Mouse (Mus musculus) limb, embryonic 13.5 days (tissue): ENCODE results near the gene Tapbp. TPM values are rescaled to one million over a fixed set of nuclear protein-coding genes. Genes with fewer than 3 reads are reported as not detected.
A peak's percentile ranks its signal among the peaks of the same experiment; 100 is the strongest.

ENCODE experiments used
- ATAC-seq: fragments of 200-750 bp; cut with Nextera tagmentation; 2 replicates; pipeline ENCODE4 v1.8.0; 2017; ENCODE audit warnings: low read depth, moderate number of reproducible peaks, moderate TSS enrichment; ENCODE audit not compliant: low FRiP score
- H3K27ac ChIP-seq: fragments of 300-500 bp; sonication (generic); 2 replicates; pipeline ENCODE4 v1.5.1; 2015; ENCODE audit warnings: inconsistent platforms, mild to moderate bottlenecking, moderate library complexity
- H3K27me3 ChIP-seq: fragments of 300-500 bp; sonication (generic); 2 replicates; pipeline ENCODE4 v1.6.1; 2015; ENCODE audit warnings: mild to moderate bottlenecking, inconsistent platforms
- H3K36me3 ChIP-seq: fragments of 300-500 bp; sonication (generic); 2 replicates; pipeline ENCODE4 v1.6.1; 2015; ENCODE audit warnings: inconsistent platforms, mild to moderate bottlenecking, moderate library complexity
- H3K4me1 ChIP-seq: fragments of 300-500 bp; sonication (generic); 2 replicates; pipeline ENCODE4 v1.6.1; 2015; ENCODE audit warnings: inconsistent platforms
- H3K4me2 ChIP-seq: fragments of 300-500 bp; sonication (generic); replicated peaks from 2 replicates; pipeline ENCODE4 v1.6.1; 2015; ENCODE audit warnings: inconsistent platforms, mild to moderate bottlenecking, moderate library complexity
- H3K4me3 ChIP-seq: fragments of 300-500 bp; sonication (generic); 2 replicates; pipeline ENCODE4 v1.5.1; 2015; ENCODE audit warnings: moderate library complexity, mild to moderate bottlenecking, inconsistent platforms
- H3K9ac ChIP-seq: fragments of 300-500 bp; sonication (generic); 2 replicates; pipeline ENCODE4 v1.6.1; 2015; ENCODE audit warnings: mild to moderate bottlenecking, inconsistent platforms
- H3K9me3 ChIP-seq: fragments of 300-500 bp; sonication (generic); 2 replicates; pipeline ENCODE4 v1.6.1; 2016; ENCODE audit warnings: inconsistent platforms
- WGBS: fragments of 180-500 bp; shearing (Covaris S2); methylation state at CpG from one replicate; pipeline ENCODE4 v1.1.7; 2015; 5-methylcytosine and 5-hydroxymethylcytosine counted together
- polyA plus RNA-seq: library from polyadenylated mRNA; unstranded; fragments of >200 nt; fragmentation: Nextera tagmentation; extraction: Ambion mirVana; gene quantifications from 2 replicates; pipeline ENCODE4 v1.2.1, GENCODE M21; 2015

The Tapbp gene
- polyA plus RNA-seq, 1 experiment from 2014 or later: 27.4 TPM

GRCm38 (mm10) chr17:33909077-33909868 is 6.4 kb upstream of the Tapbp start, which contains the start of gene Daxx:
Gene Daxx (plus strand): TSS chr17:33909414.
- Histone ChIP-seq H3K4me3 (peak within 1 kb of the TSS; percentile 89), H3K4me1 (peaks cover 27% of the 10 kb centered on the region), H3K4me2 (peak within 1 kb of the TSS; percentile 99), H3K27me3 (no peaks in the 10 kb centered on the region), H3K9ac (peak within 1 kb of the TSS; percentile 90), H3K27ac (peak within 1 kb of the TSS; percentile 90), H3K9me3 (no peaks in the 10 kb centered on the region), H3K36me3 (peaks cover 36% of the 10 kb centered on the region)
- under 1% methylated on average over 68 of the region's 68 CpGs for WGBS
- ATAC-seq: peak; percentile 97

GRCm38 (mm10) chr17:33909869-33910250 is 5.8 kb upstream of the Tapbp start:
- Histone ChIP-seq H3K36me3 (peaks cover 42% of the 10 kb centered on the region), H3K4me1 (peaks cover 31% of the 10 kb centered on the region), H3K9ac (peak overlapping the region; percentile 90), H3K4me3 (peak overlapping the region; percentile 89), H3K27ac (peak overlapping the region; percentile 87), H3K27me3 (no peaks in the 10 kb centered on the region), H3K9me3 (no peaks in the 10 kb centered on the region), H3K4me2 (peak overlapping the region; percentile 99)
- under 1% methylated on average over 14 of the region's 14 CpGs for WGBS
- peak; percentile 2; the same call in 1 of the 2 replicates for ATAC-seq

GRCm38 (mm10) chr17:33910346-33911051 is 5.2 kb upstream of the Tapbp start:
- Histone ChIP-seq H3K4me3 (peak overlapping the region; percentile 89), H3K4me2 (peak overlapping the region; percentile 99), H3K27me3 (no peaks in the 10 kb centered on the region), H3K9me3 (no peaks in the 10 kb centered on the region), H3K4me1 (peaks cover 37% of the 10 kb centered on the region), H3K36me3 (peaks cover 46% of the 10 kb centered on the region), H3K27ac (peak overlapping the region; percentile 87; the same call in 1 of the 2 replicates), H3K9ac (peak overlapping the region; percentile 90)
- no peak for ATAC-seq
- 50% methylated on average over 11 of the region's 11 CpGs for WGBS

GRCm38 (mm10) chr17:33911052-33911812 is 4.5 kb upstream of the Tapbp start:
- Histone ChIP-seq H3K9me3 (no peaks in the 10 kb centered on the region), H3K27me3 (no peaks in the 10 kb centered on the region), H3K27ac (no peak overlapping the region), H3K4me1 (peaks cover 38% of the 10 kb centered on the region), H3K36me3 (peaks cover 46% of the 10 kb centered on the region), H3K4me2 (0 out of 2 replicates have a peak overlapping the region, but pooled peaks have one; percentile 9), H3K4me3 (0 out of 2 replicates have a peak overlapping the region, but pooled peaks have one; percentile 89), H3K9ac (0 out of 2 replicates have a peak overlapping the region, but pooled peaks have one; percentile 39)
- no peak for ATAC-seq
- WGBS: 92% methylated on average over 31 of the region's 31 CpGs

GRCm38 (mm10) chr17:33911813-33912414 is 3.8 kb upstream of the Tapbp start:
- Histone ChIP-seq H3K4me3 (no peak overlapping the region), H3K27me3 (no peaks in the 10 kb centered on the region), H3K9me3 (no peaks in the 10 kb centered on the region), H3K4me2 (no peak overlapping the region), H3K27ac (no peak overlapping the region), H3K4me1 (peaks cover 41% of the 10 kb centered on the region), H3K9ac (0 out of 2 replicates have a peak overlapping the region, but pooled peaks have one; percentile 39), H3K36me3 (peaks cover 46% of the 10 kb centered on the region)
- WGBS: 89% methylated on average over 28 of the region's 28 CpGs
- ATAC-seq: no peak

- H3K4me1 ChIP-seq: peaks cover 43% of the 10 kb centered on the region
- H3K9me3 ChIP-seq: no peaks in the 10 kb centered on the region
- H3K9ac ChIP-seq: no peak overlapping the region
- H3K36me3 ChIP-seq: peaks cover 52% of the 10 kb centered on the region
- no peak overlapping the region for H3K4me2 ChIP-seq
- H3K27ac ChIP-seq: no peak overlapping the region
- no peaks in the 10 kb centered on the region for H3K27me3 ChIP-seq
- H3K4me3 ChIP-seq: no peak overlapping the region
- 92% methylated on average over 10 of the region's 10 CpGs for WGBS
- ATAC-seq: no peak
These were observed 2.4 kb upstream of the Tapbp start for GRCm38 (mm10) chr17:33913264-33913663.

- Histone ChIP-seq H3K4me1 (peaks cover 48% of the 10 kb centered on the region), H3K4me2 (no peak overlapping the region), H3K9me3 (no peaks in the 10 kb centered on the region), H3K9ac (no peak overlapping the region; the same call in 1 of the 2 replicates), H3K27ac (no peak overlapping the region), H3K4me3 (no peak overlapping the region), H3K27me3 (no peaks in the 10 kb centered on the region), H3K36me3 (peaks cover 52% of the 10 kb centered on the region)
- ATAC-seq: no peak
- WGBS: 95% methylated on average over 8 of the region's 8 CpGs
These were observed 1.8 kb upstream of the Tapbp start for GRCm38 (mm10) chr17:33913905-33914304.

GRCm38 (mm10) chr17:33914969-33915391 is 719 bp upstream of the Tapbp start:
- Histone ChIP-seq H3K4me3 (peak overlapping the region; percentile 52), H3K36me3 (peaks cover 52% of the 10 kb centered on the region), H3K4me1 (peaks cover 52% of the 10 kb centered on the region), H3K4me2 (peak overlapping the region; percentile 68), H3K9ac (peak overlapping the region; percentile 51), H3K27ac (peak overlapping the region; percentile 28; the same call in 1 of the 2 replicates), H3K27me3 (no peaks in the 10 kb centered on the region), H3K9me3 (no peaks in the 10 kb centered on the region)
- 68% methylated on average over 13 of the region's 13 CpGs for WGBS
- no peak for ATAC-seq

GRCm38 (mm10) chr17:33916294-33916693 is 595 bp downstream of the Tapbp start:
- Histone ChIP-seq H3K4me2 (peak overlapping the region; percentile 68), H3K9me3 (no peaks in the 10 kb centered on the region), H3K27ac (peak overlapping the region; percentile 72; the same call in 1 of the 2 replicates), H3K36me3 (peaks cover 42% of the 10 kb centered on the region), H3K9ac (peak overlapping the region; percentile 63), H3K4me3 (peak overlapping the region; percentile 52), H3K27me3 (no peaks in the 10 kb centered on the region), H3K4me1 (peaks cover 46% of the 10 kb centered on the region)
- ATAC-seq: peak; percentile 34
- WGBS: under 1% methylated on average over 12 of the region's 20 CpGs

GRCm38 (mm10) chr17:33916847-33917655 is 1.4 kb downstream of the Tapbp start:
- Histone ChIP-seq H3K9me3 (no peaks in the 10 kb centered on the region), H3K9ac (peak overlapping the region; percentile 63)

More at GRCm38 (mm10) chr17:33916847-33917655, 1.4 kb downstream of the Tapbp start:
- Histone ChIP-seq H3K4me3 (peak overlapping the region; percentile 52), H3K36me3 (peaks cover 35% of the 10 kb centered on the region), H3K27ac (no peak overlapping the region), H3K4me2 (peak overlapping the region; percentile 68), H3K4me1 (peaks cover 44% of the 10 kb centered on the region), H3K27me3 (no peaks in the 10 kb centered on the region)
- WGBS: 75% methylated on average over 31 of the region's 31 CpGs
- ATAC-seq: no peak
